Mouse (Mus musculus): ENCODE results near the gene Igflr1.

- TF ChIP-seq CTCF (IDR thresholded peaks at IDR 0.05; ENCODE audit: low read depth, low read length): no peak
- no peak for TF ChIP-seq POLR2A (IDR thresholded peaks at IDR 0.05; ENCODE audit: borderline replicate concordance, low read depth, low read length)
These were observed 33.9 kb upstream of the Igflr1 start for GRCm38 (mm10) chr7:30531291-30531815.

Measured in bone marrow macrophage, adult 2 months (primary cell).